Mouse (Mus musculus): ENCODE measurements at regions not wholly inside any gene's neighbourhood (a gene's known extent, or its start where the extent isn't known, plus 50 kb on each side); places are given as distances from the start of the nearest gene placed in this dataset.

DNA sequence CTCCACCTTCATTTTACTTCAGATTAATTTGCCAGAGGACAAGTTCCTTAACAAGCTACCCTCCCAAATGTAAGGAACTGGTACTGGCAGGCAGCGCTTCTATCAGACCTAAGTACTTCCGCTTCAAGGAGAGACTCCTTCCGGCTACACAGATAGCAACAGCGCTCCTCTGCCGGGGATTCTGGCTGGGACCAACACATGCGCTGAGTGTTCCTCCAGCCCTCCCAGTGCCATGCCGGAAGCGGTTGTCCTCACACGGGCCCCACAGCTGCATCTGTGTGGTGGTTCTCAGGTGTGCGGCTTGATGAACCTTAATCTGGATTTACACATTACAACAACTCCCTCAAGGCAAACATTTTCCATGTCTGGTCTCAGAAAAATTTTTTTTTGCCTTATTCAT is 336.1 kb upstream of the Map3k7 start:
- peak; percentile 19 for DNase-seq

DNA sequence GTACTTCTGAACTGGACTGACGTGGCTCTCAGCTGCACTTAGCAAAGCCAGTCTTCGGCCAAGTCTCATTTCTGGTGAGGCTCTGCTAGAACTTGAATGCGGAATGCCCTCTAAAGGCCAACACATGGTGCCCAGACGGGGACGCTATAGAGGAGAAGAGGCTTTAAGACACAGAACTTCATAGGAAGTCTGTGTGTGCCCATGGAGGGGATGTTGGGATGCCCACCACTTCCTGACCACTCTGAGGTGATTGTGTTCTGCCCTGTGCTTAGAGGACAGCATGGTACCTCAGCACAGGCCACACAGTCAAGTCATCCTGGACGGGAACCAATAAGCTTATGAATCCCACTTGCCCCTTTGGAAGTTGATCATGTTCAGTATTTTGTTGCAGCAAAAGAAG is 325.3 kb upstream of the Map3k7 start:
- DNase-seq: no peak

DNA sequence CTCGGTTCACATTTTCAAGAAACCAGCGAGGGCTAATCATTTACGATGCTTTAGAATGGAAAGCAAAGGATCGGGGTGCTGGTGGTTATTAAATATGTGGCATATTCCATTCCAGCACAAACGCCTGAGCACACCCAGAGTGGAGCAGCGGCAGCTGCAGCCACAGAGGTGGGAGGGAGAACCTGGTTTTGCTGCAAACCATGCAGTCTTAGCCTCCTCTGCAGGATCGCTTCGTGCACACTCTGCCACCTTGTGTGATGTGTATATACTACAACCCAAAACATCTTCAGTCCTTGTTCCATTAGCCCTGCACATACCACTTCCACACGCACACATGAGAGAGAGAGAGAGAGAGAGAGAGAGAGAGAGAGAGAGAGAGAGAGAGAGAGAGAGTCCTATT is 321.7 kb upstream of the Map3k7 start:
- DNase-seq: peak; percentile 64

DNA sequence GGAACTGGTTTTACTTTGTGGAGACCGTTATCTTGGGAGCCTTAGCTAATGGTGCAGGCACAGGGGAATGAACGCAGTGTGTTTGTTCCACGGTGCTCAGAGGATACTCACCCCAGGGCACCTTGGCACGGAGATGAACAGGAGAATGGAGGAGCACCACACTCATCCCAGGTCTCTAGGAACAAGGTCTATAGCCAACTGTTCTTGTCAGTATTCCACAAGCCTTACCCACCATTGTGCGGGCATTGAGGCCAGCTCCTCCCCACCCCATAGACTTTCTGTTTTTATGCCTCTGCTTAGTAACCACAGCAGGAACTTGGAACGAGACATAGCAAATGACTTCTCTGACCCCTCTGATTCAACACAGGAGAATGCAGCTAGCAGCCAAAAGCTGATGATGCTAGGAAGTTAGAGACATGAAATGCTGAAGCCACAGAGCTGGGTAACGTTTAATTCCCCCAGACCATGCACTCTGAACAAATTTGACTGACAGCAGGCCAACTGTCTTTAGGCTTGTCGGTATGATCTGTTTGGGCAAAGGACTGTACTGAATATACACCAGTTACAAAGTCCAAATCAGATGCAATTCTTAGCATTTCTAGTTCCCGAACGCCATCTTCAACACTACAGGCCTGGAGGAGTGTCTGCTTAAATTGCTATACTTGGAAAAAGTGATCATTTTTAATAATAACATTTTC is 321.2 kb upstream of the Map3k7 start:
- no peak for DNase-seq

DNA sequence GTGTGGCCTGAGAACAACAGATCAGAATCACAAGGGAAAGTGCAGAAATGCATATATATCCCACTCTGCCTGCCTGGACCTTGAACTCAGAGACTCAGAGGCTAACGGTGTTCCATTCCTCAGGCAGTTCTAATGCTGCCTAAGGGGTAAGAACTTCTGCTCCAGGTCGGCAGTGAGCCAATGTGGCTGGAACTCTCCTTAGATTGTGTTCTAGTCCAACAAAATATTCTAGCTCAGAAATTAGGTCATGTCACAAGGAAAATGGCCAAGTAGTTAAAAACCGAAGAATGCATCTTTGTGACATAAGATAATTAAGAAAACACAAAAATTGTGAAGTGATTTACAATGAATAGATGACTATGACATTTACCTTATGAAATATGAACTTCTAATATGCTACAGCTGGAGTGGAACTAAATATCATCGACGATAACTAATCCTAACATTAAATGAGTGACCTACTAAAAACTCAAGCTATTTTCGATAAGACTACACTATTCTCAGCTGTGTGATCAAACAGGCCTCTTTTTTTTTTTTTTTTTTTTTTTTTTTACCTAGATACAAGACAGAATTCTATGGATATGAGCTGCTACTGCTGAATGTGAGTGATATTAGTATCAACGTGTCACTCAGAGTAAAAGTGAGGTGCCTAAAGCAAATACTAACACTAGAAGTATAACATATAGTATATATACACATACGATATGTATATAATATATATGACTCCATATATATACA is 315.1 kb upstream of the Map3k7 start:
- no peak for DNase-seq

DNA sequence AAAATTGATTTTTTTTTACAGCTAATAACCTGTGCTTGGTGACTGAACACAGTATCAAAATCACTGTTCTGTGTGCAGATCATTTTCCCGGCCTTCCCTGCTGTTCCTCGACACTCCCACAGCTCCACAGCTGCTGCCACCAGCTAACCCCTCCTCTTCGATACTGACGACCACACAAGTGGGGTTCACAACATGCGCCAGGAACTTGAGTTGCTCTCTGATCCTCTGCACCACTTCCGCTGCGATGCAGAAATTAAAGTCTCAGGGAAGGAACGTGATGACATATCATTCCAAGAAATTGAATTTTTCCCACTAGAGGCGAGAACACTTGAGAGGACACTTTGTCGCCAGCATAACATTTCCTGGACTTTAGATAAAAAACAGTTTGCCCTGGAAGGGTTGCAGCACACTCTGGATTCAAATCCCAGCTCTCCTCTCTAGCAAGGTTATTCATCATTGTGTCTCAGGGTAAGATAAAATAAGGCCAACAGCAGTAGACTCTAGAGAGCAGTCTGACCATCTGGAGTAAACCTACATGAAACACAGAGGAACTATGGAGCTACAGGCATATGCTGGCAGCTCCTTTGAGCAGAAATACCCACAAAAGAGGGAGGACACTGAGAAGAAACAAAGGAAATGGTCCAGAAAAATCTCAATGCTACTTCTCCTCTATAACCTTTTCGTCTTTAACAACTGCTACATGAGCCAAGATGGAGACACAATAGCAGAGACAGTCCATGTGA is 308.4 kb upstream of the Map3k7 start:
- no peak for DNase-seq

DNA sequence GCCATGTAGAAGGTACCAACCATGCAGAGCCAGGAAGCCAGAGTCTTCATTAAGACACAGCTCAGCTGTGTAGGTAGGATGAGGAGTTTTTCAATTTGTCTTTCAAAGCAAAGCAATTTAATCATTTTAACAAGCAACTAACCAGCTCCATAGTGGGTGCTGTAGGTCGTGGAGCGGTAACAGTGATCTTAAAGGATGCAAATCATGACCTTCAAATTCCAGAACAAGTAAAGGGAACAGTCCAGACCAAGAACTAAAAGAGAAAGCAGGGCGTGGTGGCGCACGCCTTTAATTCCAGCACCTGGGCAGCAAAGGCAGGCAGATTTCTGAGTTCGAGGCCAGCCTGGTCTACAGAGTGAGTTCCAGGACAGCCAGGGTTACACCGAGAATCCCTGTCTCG is 307.8 kb upstream of the Map3k7 start:
- no peak for DNase-seq

DNA sequence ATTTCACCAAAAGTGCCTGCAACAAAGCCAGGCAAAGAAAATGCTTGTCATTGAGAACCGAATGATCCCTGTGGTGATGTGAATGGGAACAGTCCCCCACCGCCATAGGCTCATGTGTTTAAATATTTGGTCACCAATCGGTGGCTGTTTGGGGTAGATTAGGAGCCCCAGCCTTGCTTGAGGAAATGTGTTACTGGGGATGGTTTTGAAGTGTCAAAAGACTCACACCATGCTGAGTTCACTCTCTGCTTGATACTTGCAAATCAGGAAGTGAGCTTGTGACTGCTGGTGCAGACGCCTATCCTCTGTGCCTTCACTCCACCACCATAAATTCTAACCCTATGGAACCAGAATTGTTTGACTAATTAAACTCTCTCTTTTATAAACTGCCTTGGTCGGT is 305.1 kb upstream of the Map3k7 start:
- no peak for DNase-seq

DNA sequence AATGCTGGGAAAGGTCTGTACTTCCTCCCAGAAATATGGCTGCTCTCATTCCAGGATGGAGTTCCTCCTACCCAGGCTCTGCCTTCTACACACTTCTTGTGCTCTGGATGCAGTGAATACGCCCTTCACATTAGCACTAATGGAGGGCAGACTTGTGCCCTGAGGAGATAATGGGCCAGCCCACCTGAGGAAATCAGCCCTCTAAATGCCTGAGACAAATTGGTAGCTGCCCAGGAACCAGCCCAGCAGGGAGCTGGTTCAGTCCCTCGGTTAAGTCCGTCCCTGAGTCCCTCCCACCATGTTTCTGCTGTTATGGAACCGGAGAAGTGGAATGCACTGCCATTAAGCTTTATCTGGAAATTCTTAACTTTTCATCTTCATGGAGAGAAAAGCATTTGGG is 303.0 kb upstream of the Map3k7 start:
- DNase-seq: no peak

DNA sequence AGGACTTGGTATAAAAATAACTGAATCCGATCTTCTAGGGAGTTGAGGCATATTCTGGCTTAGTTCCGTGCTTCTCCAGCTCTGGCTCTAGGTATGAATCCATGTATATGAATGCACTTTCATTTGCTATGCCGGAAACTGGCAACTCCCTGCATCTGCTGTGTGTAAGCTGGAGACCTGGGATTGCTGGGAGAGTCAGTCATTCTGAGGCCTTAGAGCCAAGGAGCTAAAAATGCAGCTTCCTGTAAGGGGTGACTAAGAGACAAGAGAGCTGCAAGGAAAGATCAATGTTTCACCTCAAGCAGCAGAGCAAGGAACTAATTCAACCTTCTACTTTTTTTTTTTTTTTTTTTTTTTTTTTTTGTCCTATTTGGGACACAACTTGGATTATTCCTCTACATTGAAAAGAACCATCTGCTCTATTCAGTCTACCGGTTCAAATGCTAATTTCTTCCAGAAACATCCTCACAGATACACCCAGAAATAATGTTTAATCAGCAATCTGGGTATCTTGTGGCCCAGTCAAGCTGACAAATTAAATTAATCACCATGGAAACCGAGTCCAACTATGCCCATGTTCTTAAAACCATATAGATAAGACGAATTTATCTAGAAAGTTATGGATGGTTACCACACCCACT is 292.2 kb upstream of the Map3k7 start:
- DNase-seq: no peak

DNA sequence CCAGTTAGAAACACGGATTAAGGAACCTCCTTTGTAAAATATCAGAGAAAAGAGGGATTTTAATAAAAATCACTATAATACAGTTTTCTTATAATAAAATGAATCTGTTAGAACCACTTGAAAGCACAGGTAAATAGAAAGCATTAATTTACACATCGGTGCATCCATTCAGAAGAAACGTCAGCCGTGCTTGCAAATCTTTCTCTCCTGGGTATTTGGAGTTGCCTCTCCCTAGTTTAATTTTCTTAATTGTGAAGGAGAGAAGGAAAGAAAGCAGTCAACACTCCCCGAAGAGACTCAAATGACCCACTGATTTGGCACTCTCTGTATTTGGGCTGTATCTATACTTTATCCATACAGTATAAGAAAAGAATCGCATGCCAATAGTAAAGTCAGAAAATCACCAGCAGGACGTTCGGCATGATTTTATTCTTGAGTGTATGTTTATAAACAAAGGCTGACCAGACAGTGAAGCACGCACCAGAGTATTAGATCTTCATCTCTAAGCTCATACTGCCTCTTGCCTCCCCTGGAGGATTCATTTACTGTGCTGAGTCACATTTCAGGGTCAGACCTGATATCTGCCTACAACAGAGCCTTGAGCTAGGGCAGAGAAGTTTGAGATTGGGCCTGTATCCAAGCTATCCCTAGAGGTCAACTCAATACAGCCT is 291.6 kb upstream of the Map3k7 start:
- DNase-seq: no peak

DNA sequence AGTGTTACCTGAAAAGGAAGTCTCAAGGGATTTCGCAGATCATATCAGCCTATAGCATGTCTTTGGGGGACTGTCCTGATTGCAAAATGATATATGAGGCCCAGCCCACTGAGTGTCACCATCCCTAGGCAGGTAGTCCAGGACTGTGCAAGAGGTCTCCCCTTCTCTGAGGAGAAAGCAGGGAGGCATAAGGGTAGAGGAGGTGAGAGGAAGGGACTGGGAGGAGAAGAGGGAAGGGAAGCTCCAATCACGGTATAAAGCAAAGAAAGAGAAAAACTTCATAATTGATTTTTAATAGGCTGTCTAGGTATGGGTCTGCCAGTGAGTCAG is 291.1 kb upstream of the Map3k7 start:
- no peak for DNase-seq

DNA sequence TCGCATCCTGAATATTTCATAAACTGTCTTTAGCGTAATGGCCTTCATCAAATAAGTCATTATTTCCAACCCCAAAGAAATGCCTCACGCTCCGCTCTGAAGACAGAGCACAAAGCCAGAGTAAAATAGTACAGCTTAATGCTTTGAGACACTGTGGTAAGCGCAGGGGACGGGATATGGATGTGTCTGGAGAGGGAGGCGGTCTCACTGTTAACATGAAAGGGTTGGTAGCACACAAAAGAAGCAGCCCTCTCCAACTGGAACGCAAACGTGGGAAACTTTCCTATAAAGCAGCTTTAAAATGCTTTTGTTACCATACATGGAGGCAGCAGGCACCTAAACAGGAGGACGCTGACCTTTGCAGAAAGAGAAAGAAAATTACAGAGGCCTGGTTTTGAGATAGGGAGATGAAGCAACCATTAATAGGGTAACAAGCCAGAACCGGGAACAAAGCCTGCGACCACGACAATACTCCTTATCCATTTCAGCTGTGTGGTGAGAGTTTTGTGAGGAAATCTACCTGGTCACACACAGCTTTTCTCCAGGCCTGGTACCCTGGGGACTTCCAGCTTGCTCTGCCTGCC is 284.8 kb upstream of the Map3k7 start:
- DNase-seq: no peak

DNA sequence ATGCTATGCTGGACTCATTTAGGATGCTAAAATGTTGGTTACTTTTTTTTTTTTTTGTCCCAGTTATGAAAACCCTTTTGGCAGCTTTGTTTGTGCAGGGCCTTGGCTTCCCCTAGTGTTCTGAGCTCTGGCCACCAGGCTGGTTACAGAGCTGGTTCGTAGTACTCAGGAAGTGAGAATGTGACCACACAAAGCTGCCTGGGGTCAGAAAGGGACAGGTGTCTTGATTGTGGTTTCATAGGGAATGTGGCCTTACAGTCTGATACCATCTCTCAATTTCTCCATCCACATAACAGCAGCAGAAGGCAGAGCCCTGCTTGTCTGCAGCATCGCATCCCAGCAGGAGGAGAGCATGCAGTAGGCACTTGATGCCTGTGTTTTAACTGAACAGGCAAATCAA is 282.9 kb upstream of the Map3k7 start:
- DNase-seq: no peak

DNA sequence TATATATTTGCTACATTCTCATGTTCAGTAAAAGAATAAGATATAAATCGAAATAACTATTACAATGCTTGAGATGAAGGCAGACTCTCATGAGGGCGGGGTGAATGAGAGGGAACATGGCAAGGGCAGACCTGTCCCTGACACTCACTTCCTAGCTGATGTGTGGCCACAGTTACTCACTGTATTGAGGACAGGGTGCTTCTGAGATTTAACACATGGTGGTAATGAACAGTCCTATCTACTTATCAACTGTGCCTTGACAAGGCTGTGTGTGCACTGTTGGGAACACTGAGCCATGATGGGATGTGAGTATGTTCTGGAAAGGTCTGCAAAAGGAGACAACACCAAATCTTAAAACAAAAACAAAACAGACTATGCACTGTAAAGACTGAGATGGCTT is 274.8 kb upstream of the Map3k7 start:
- DNase-seq: no peak

DNA sequence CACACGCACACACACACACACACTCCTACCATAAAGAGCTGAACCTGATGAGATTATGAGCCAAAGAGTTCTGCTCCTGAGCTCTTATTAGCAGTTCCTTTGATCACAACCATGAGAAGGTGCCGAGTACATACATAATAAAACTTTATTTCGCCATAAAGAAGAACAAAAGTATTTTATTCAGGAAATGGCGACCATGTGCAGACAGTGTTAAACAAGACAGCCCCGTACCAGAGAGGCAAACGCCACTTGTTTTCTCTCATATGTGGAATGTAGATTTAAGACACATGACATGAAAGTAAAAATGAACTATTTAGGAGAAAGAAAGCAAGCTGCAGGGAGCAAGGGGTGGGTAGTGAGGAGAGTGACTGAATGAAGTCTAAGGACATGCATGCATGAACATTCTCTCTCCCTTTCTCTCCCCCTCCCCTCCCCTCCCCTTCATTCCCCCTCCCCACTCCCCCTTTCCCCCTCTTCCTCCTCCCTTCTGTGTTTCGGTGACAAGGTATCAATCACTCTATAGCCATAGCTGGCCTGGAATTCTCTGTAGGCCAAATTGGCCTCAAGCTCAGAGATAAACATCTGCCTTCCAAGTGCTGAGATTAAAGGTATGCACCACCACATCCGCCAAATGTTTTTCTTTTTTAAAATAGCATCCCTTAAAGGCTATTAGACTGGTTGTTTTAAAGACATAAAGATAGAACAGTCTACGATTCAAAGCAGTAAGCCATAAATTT is 266.0 kb upstream of the Map3k7 start:
- no peak for DNase-seq

DNA sequence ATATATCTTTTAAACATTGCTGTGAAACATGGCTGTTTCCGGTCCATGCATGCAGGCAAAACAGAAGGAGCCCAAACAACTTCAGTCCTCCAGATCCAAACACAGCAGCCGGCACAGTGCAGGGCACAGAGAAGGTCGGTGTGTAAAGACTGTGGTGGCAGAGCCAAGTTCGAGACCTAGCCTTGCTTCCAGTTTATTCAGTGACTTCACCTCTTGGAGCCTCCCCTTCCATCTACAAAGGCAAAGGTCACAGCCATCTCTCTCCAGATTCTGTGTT is 265.5 kb upstream of the Map3k7 start:
- DNase-seq: no peak

DNA sequence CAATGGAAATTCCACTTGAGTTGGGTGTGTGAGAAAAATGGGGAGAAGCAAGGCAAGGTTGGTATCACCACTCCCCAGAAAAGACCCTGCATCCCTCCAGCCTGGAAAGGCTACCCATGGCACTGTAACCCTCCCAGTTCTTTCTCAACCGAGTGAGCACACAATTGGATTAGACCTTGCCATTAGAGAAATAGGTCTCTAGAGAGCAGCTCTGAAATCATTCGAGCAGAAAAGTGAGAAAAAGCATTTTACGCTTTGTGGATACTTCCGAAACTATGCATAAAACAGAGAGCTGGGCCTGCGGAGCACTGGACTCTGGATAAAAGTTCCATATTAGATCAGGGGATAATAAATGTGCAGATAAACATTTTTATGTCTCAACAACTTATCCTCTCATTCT is 264.6 kb upstream of the Map3k7 start:
- DNase-seq: no peak

DNA sequence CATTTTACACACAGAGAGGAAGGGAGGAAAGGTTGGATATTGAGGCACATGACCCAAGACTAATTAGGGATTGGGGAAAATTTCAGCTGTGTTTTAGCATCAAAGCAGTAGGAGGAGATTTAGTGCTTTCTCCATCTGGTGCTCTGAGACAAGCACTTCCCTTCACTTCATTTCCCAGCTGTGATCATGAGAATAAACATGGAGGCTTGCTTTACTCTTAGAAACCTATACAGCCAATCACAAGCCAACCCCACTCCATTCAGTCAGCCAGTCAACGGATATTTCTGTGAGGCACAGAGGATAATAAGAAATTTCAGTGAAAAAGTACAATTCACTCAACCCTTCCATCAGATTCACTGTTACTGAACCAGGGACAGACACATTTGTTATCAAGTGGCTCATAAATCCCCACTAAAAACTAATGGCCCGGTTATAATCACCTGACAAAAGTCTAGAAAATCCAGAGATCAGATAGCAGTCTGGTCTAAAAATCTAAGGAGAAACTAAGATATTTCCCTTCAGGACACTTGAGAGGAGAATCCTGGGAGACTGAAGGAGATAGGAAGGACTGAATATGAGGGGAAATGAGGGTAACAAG is 249.7 kb upstream of the Map3k7 start:
- no peak for DNase-seq

DNA sequence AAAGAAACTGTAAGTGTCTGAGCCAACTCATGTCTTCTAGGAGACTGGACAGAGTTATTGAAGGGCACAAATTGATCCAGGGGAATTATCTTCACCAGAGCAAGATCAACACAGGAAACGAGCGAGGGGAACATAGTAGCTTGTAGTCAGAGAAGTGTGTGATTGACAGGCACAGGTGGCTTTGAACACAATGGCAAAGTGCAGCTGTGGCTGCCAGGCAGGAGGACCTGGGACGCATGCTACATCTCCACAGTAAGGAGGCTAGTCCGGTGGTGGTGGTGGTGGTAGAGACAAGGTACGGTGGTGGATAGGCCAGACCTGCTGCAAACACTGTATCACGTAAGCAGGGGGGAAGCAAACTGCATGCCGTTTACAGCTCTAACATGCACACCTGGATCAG is 240.4 kb upstream of the Map3k7 start:
- no peak for DNase-seq

DNA sequence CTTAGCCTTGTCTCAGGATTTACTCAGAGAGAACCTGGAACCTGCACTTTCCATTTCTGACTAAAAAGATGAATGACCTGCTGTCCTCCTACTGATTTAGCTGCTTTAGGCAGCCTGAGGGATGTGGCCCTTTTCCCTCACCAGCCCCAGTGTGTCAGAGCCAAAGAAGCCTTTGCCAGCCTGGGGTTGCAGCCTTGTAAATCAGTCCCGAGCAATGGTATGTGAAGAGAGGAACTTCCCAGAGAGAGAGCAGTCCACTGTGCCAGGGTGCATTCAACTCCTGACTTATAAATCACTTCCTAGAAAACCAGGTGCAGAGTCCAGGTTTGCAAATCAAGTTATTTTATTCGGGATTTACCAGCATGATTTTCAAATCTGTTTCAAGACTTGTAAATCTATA is 239.5 kb upstream of the Map3k7 start:
- DNase-seq: no peak
